Mouse (Mus musculus): ENCODE measurements at regions not wholly inside any gene's neighbourhood (a gene's known extent, or its start where the extent isn't known, plus 50 kb on each side); places are given as distances from the start of the nearest gene placed in this dataset.

- TF ChIP-seq CTCF (IDR thresholded peaks at IDR 0.05; ENCODE audit: borderline replicate concordance, insufficient read depth, low read depth, low read length), result no peak
- no peak for TF ChIP-seq POLR2A (IDR thresholded peaks at IDR 0.05; ENCODE audit: borderline replicate concordance, insufficient read depth, low read length)
Measured at GRCm38 (mm10) chr1:69277428-69277827, 169.6 kb upstream of the Erbb4 start.

All from cerebellum, adult 2 months (tissue).